Mouse (Mus musculus) testis, adult 2 months (tissue): ENCODE results near the gene Olfr656.

ENCODE experiments used
- CTCF ChIP-seq: fragments of 200-500 bp; IDR thresholded peaks from 2 replicates; pipeline ENCODE4 v1.5.1; 2012; ENCODE audit warnings: low read depth, mild to moderate bottlenecking, inconsistent platforms, low read length, moderate library complexity; ENCODE audit not compliant: control insufficient read depth, insufficient read depth, insufficient replicate concordance
- POLR2A ChIP-seq: fragments of 200-500 bp; IDR thresholded peaks from 2 replicates; pipeline ENCODE4 v1.6.1; 2012; ENCODE audit warnings: low read depth, mild to moderate bottlenecking, inconsistent platforms, low read length, moderate library complexity; ENCODE audit not compliant: control insufficient read depth

DNA sequence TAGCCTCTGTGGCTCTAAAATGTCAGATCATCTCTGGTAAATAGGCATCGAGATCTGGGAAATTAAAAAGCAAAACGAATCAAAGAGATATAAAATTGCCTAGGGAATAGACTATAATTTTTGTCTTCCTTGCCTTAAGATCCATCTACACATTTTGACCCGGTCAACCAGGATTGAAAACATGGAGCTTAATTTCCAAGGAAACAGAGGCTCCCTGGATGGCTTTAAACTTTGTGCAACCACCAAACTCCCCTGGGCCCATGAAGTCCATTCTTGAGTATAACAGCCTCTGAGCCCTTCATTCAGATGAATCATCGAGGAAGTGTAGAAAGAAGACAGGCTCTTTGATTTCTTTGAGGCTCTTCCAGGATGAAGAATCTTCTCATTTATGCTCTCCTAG is at the start of gene Olfr656:
- TF ChIP-seq CTCF (no peak), POLR2A (no peak)
